Mouse (Mus musculus) left cerebral cortex, adult 9 months (tissue): Measurements from ENCODE around the gene Cux2.

Source experiments
- DNase-seq, 2 experiments: peaks; one replicate each; pipeline ENCODE4 v3.0.0; 2022; ENCODE audit warnings: low spot score in 2 of 2

Cux2 gene

GRCm38 (mm10) chr5:122050017-122050831 is at the start of gene Cux2:
Cux2 (minus strand) TSS chr5:122050102.
- DNase-seq: peak in 1 of 2 experiments; percentile 62

- no peak for DNase-seq
Observed at GRCm38 (mm10) chr5:122094439-122094838, 44.5 kb upstream of the Cux2 start.

GRCm38 (mm10) chr5:122093734-122094133 is 43.8 kb upstream of the Cux2 start:
- DNase-seq: no peak

- DNase-seq: no peak
Observed at GRCm38 (mm10) chr5:122092794-122093193, 42.9 kb upstream of the Cux2 start.

- no peak for DNase-seq
Observed at GRCm38 (mm10) chr5:122091070-122091469, 41.2 kb upstream of the Cux2 start.

GRCm38 (mm10) chr5:122089664-122090063 is 39.8 kb upstream of the Cux2 start:
- DNase-seq: no peak

GRCm38 (mm10) chr5:122088917-122089316 is 39.0 kb upstream of the Cux2 start:
- peak; percentile 49 to 93 for DNase-seq

GRCm38 (mm10) chr5:122086121-122086520 is 36.2 kb upstream of the Cux2 start:
- no peak for DNase-seq

- DNase-seq: no peak
Observed at GRCm38 (mm10) chr5:122085291-122085690, 35.4 kb upstream of the Cux2 start.

- no peak for DNase-seq
Observed at GRCm38 (mm10) chr5:122084470-122084869, 34.6 kb upstream of the Cux2 start.

GRCm38 (mm10) chr5:122083282-122083681 is 33.4 kb upstream of the Cux2 start:
- DNase-seq: no peak

- DNase-seq: no peak
Observed at GRCm38 (mm10) chr5:122081471-122081870, 31.6 kb upstream of the Cux2 start.

GRCm38 (mm10) chr5:122080930-122081329 is 31.0 kb upstream of the Cux2 start:
- peak in 1 of 2 experiments; percentile 86 for DNase-seq

- no peak for DNase-seq
Observed at GRCm38 (mm10) chr5:122079796-122080195, 29.9 kb upstream of the Cux2 start.

- DNase-seq: no peak
Observed at GRCm38 (mm10) chr5:122077244-122077643, 27.3 kb upstream of the Cux2 start.

GRCm38 (mm10) chr5:122075736-122076135 is 25.8 kb upstream of the Cux2 start:
- no peak for DNase-seq

- DNase-seq: no peak
Observed at GRCm38 (mm10) chr5:122071997-122072396, 22.1 kb upstream of the Cux2 start.

- DNase-seq: no peak
Observed at GRCm38 (mm10) chr5:122070963-122071800, 21.3 kb upstream of the Cux2 start.

GRCm38 (mm10) chr5:122068563-122068962 is 18.7 kb upstream of the Cux2 start:
- no peak for DNase-seq

GRCm38 (mm10) chr5:122063204-122063933 is 13.5 kb upstream of the Cux2 start:
- DNase-seq: peak in 1 of 2 experiments; percentile 82

GRCm38 (mm10) chr5:122062479-122062878 is 12.6 kb upstream of the Cux2 start:
- no peak for DNase-seq

- no peak for DNase-seq
Observed at GRCm38 (mm10) chr5:122060767-122061333, 10.9 kb upstream of the Cux2 start.
